Mouse (Mus musculus) embryonic facial prominence, embryonic 14.5 days (tissue): ENCODE results near the gene Gsta3. TPM values are rescaled to one million over a fixed set of nuclear protein-coding genes. Genes with fewer than 3 reads are reported as not detected.

ENCODE experiments used
- ATAC-seq: fragments of 200-750 bp; cut with Nextera tagmentation; 2 replicates; pipeline ENCODE4 v1.8.0; 2017; ENCODE audit warnings: low read depth, moderate number of reproducible peaks, moderate TSS enrichment
- DNase-seq: peaks from one replicate; pipeline ENCODE4 v3.0.0-alpha.2; 2015; ENCODE audit warnings: low spot score
- H3K27ac ChIP-seq: fragments of 300-500 bp; sonication (generic); replicated peaks from 2 replicates; pipeline ENCODE4 v1.5.1; 2014; ENCODE audit warnings: low read depth, mild to moderate bottlenecking, low read length, moderate library complexity
- H3K27me3 ChIP-seq: fragments of 300-500 bp; sonication (generic); replicated peaks from 2 replicates; pipeline ENCODE4 v1.6.1; 2014; ENCODE audit warnings: low read length; ENCODE audit not compliant: control insufficient read depth, insufficient read depth
- H3K36me3 ChIP-seq: fragments of 300-500 bp; sonication (generic); 2 replicates; pipeline ENCODE4 v1.6.1; 2014; ENCODE audit warnings: low read length, mixed read lengths; ENCODE audit not compliant: control insufficient read depth, insufficient read depth
- H3K4me1 ChIP-seq: fragments of 300-500 bp; sonication (generic); 2 replicates; pipeline ENCODE4 v1.6.1; 2014; ENCODE audit warnings: antibody characterized with exemption, low read length; ENCODE audit not compliant: control insufficient read depth, insufficient read depth
- H3K4me2 ChIP-seq: fragments of 300-500 bp; sonication (generic); 2 replicates; pipeline ENCODE4 v1.6.1; 2014; ENCODE audit warnings: low read depth, mild to moderate bottlenecking, low read length, moderate library complexity, mixed read lengths
- H3K4me3 ChIP-seq: fragments of 300-500 bp; sonication (generic); 2 replicates; pipeline ENCODE4 v1.5.1; 2014; ENCODE audit warnings: low read depth, mild to moderate bottlenecking, low read length
- H3K9ac ChIP-seq: fragments of 300-500 bp; sonication (generic); 2 replicates; pipeline ENCODE4 v1.6.1; 2014; ENCODE audit warnings: low read depth, mild to moderate bottlenecking, low read length, moderate library complexity, mixed read lengths
- H3K9me3 ChIP-seq: fragments of 300-500 bp; sonication (generic); 2 replicates; pipeline ENCODE4 v1.6.1; 2016; ENCODE audit warnings: low read length; ENCODE audit not compliant: control insufficient read depth
- WGBS: fragments of 180-500 bp; shearing (Covaris S2); extraction: QIAGEN DNeasy Blood & Tissue Kit; methylation state at CpG from one replicate; pipeline ENCODE4 v1.1.7; 2014; 5-methylcytosine and 5-hydroxymethylcytosine counted together
- polyA plus RNA-seq: library from polyadenylated mRNA; unstranded; fragments of >200 nt; fragmentation: Nextera tagmentation; extraction: Ambion mirVana; gene quantifications from 2 replicates; pipeline ENCODE4 v1.2.1, GENCODE M21; 2014

Gsta3 gene
- polyA plus RNA-seq, 1 experiment from 2014 or later, result 4.4 TPM

DNA sequence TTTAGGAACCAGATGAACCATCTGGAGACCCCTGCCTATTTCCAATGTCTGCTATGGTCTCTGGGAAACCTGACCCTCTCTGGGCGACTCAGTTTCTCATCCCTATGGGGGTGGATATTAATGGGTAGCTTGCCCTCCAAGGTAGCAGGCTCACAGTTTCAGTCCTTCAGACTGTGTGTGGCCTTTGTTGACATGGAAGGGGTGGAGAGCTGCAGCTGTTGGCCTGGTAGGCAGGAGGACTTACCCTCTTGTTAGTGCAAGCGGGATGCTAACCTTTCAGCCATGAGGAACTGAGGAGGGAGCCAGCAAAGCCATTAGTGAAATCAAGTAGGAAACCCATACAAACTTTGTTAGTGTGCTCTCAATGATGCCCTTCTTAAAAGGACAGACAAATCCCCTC, 10.0 kb upstream of the Gsta3 start:
- H3K9ac ChIP-seq, result no peak overlapping the region
- no peaks in the 10 kb centered on the region for H3K9me3 ChIP-seq
- H3K36me3 ChIP-seq, result no peaks in the 10 kb centered on the region
- H3K4me1 ChIP-seq, result peaks cover 3% of the 10 kb centered on the region; the same call in 1 of the 2 replicates
- no peak for ATAC-seq
- DNase-seq, result no peak
- no peak overlapping the region for H3K27ac ChIP-seq
- H3K4me2 ChIP-seq, result no peak overlapping the region
- H3K4me3 ChIP-seq, result no peak overlapping the region
- no peaks in the 10 kb centered on the region for H3K27me3 ChIP-seq
- 85% methylated on average over 2 of the region's 2 CpGs for WGBS

DNA sequence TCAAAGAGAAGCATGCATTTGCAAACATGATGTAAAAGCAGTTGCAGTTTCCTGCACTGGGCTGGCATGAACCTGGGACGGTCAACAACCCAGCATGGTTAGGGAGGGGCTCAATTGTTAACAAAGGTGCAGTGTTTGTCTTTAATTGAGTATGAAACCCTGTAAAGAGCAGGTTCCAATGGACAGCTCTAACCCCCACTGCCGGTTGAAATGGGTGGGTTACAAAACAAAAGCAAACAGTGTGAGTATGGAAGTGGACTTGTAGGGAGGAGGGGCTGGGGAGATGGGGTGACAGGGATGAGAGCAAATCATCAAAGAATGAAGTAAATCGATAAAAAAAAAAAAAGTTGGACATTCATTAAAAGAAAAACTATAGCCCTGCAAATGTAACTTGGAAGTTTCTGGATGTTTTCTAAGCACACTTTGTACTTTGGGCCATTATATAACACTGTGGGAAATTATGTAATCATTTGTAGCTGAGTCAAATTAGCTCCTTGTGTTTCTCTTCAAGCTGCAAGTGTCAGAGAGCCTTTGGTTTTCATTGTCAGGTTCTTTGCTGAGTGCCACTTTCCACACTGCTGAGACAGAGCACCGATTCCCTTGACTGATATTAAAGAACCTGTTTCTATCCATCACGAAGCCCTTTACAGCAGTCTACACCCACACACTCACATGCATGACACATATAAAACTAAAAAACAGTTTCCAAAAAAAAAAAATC, 8.5 kb upstream of the Gsta3 start:
- H3K36me3 ChIP-seq, result no peaks in the 10 kb centered on the region
- DNase-seq, result no peak
- no peaks in the 10 kb centered on the region for H3K9me3 ChIP-seq
- no peak overlapping the region for H3K4me2 ChIP-seq
- peak overlapping the region; percentile 13; the same call in 1 of the 2 replicates for H3K27ac ChIP-seq
- 39% methylated on average over 5 of the region's 5 CpGs for WGBS
- H3K4me1 ChIP-seq, result peaks cover 3% of the 10 kb centered on the region; the same call in 1 of the 2 replicates
- no peak for ATAC-seq
- no peaks in the 10 kb centered on the region for H3K27me3 ChIP-seq
- H3K4me3 ChIP-seq, result no peak overlapping the region
- H3K9ac ChIP-seq, result no peak overlapping the region

DNA sequence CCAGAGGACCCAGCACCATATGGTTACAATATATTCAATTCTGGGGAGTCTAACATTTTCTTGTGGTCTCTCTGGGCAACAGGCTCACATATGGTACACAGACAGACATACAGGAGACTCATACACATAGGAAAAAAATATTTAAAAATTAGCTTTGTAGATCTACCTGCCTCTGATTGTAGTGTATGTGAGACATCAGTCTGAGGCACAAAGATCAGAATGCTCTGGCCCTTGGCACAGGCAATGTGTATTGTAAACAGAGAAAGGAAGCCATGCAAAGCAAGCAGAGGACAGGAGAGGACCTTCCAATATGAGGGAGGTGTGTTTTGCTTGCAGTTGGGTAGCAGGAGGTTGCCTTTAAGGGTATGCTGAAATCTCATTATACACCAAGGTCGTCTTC, 7.9 kb upstream of the Gsta3 start:
- peak overlapping the region; percentile 13; the same call in 1 of the 2 replicates for H3K27ac ChIP-seq
- DNase-seq, result peak; percentile 33
- no peaks in the 10 kb centered on the region for H3K9me3 ChIP-seq
- no peak overlapping the region for H3K4me2 ChIP-seq
- H3K36me3 ChIP-seq, result no peaks in the 10 kb centered on the region
- 44% methylated on average over 1 of the region's 1 CpGs for WGBS
- ATAC-seq, result peak; percentile 12; the same call in 1 of the 2 replicates
- H3K27me3 ChIP-seq, result no peaks in the 10 kb centered on the region
- H3K9ac ChIP-seq, result no peak overlapping the region
- H3K4me3 ChIP-seq, result no peak overlapping the region
- H3K4me1 ChIP-seq, result peaks cover 3% of the 10 kb centered on the region; the same call in 1 of the 2 replicates

DNA sequence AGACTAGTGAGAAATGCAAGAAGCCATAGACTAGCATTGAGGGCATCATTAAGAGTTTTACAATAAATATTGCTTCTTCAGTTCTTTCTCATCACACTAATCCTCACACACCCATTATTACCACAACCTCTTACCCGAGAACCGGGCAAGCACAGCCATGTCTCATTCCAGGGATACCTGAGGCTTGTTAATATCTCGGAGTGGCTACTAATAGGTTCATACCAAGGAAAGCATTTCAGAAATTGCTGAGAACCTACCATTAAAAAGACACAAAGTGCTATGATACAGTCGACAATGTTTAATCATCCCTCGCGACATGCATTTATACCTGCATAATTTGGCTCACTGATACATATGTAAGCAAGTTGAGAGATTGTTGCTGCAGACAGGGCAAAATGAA, 5.0 kb upstream of the Gsta3 start:
- Histone ChIP-seq H3K27me3 (no peaks in the 10 kb centered on the region), H3K4me1 (peaks cover 3% of the 10 kb centered on the region; the same call in 1 of the 2 replicates), H3K27ac (no peak overlapping the region), H3K9me3 (no peaks in the 10 kb centered on the region), H3K4me3 (no peak overlapping the region), H3K4me2 (no peak overlapping the region), H3K36me3 (no peaks in the 10 kb centered on the region), H3K9ac (no peak overlapping the region)
- WGBS, result 88% methylated on average over 6 of the region's 6 CpGs
- DNase-seq, result no peak
- no peak for ATAC-seq

DNA sequence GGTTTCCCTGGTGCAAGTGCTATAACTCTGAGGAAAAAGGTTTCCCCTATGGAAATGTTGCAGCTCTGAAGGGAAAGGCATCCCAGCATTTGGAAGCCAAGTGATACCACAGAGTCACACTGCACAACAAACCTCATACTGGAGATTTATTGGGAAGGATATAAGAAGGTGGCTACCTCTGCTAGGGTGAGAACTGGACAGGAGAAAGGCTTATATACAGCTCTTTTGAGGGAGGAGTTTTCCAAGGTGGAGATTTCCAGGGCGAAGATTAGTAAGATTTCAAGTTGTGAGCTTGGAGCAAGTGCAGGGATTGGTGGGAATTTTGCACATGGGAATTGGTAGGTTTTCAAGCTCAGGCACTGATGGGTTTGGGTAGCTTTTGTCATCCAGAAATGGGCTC, 707 bp downstream of the Gsta3 start:
- no peaks in the 10 kb centered on the region for H3K36me3 ChIP-seq
- no peaks in the 10 kb centered on the region for H3K9me3 ChIP-seq
- H3K27me3 ChIP-seq, result no peaks in the 10 kb centered on the region
- H3K4me1 ChIP-seq, result no peaks in the 10 kb centered on the region
- no peak overlapping the region for H3K4me2 ChIP-seq
- H3K4me3 ChIP-seq, result no peak overlapping the region
- no peak overlapping the region for H3K27ac ChIP-seq
- no peak overlapping the region for H3K9ac ChIP-seq
- WGBS, result 96% methylated on average over 1 of the region's 1 CpGs
- no peak for ATAC-seq
- no peak for DNase-seq

DNA sequence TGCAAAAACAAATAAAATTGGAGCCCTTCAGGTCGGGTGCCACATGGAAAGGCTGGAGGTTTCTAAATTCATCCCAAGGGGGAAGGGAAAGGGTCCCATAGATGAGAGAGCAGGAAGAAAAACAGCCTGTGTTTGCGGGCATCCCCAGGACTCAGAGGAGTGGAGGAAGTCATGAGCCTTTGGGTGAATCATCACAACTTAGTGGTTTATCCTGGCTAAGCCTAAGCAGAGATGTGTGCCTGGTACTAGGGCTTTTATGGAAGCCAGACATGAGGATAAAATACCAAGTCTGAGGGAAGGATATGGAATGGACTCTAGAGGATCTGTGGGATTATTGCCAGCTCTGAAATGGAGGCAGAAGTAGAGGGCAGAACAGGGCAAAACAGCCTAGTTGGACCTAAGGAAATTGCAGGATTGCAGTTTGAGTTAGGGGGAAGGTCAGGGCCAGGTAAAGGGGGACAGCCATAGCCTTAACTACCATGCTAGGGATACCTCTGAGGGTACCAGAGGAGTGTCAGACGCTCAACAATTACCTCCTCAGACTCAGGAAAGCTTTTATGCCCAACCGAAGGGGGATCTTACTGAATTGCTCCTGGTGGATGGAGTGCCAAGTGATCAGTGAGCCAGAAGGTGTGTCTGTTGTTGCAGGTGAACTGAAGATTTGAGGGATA, 4.0 kb downstream of the Gsta3 start:
- no peak for ATAC-seq
- WGBS, result 70% methylated on average over 4 of the region's 4 CpGs
- H3K36me3 ChIP-seq, result no peaks in the 10 kb centered on the region

DNA sequence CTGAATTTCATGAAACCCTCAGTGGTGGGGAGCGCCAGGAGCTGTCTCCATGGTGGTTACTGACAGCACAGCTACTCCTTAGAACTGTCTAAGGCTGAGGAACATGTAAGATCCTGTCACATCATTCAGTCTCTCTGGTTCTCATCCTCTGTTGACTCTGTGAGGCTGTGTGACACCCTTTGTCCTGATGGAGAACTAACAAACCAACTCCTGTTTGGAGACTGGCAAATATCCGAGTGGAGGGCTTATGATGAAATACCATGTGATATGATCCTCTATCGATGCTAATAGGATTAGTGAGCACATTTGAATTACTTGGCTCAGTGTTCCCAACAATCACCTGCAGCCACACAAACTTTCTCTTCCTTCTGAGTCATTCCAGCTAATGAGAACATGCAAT, 5.7 kb downstream of the Gsta3 start:
- ATAC-seq (no peak; the same call in 1 of the 2 replicates), DNase-seq (peak; percentile 27)

More for the DNA sequence above, 4.0 kb downstream of the Gsta3 start:
- DNase-seq, result no peak
- Histone ChIP-seq H3K9me3 (no peaks in the 10 kb centered on the region), H3K27ac (no peak overlapping the region), H3K4me1 (no peaks in the 10 kb centered on the region), H3K4me2 (no peak overlapping the region), H3K9ac (no peak overlapping the region), H3K27me3 (no peaks in the 10 kb centered on the region), H3K4me3 (no peak overlapping the region)

DNA sequence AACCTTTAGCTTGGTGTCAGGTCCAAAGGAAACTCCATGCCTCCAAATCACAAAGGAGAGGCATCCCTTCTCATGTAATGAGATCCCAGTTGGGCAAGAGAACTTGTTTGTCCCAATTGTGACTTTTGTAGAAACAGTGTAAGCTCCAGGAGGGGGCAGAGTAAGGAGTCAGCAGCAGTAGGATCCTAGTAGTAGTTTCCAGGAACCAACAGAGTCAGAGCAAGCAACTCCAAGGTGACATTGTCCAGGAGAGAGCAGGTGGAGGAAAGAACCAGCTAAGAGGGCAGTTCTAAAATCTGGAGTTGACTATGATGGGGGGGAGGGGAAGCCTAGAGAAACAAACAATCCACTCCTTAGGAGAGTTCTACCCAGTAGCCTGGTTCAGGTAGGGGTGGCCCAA, 7.5 kb downstream of the Gsta3 start:
- ATAC-seq, result no peak
- H3K36me3 ChIP-seq, result no peaks in the 10 kb centered on the region
- no peak overlapping the region for H3K4me2 ChIP-seq

More for the DNA sequence above, 5.7 kb downstream of the Gsta3 start:
- H3K4me2 ChIP-seq, result no peak overlapping the region
- H3K27ac ChIP-seq, result no peak overlapping the region
- H3K9me3 ChIP-seq, result no peaks in the 10 kb centered on the region
- WGBS, result 60% methylated on average over 3 of the region's 3 CpGs
- H3K4me1 ChIP-seq, result no peaks in the 10 kb centered on the region
- H3K4me3 ChIP-seq, result no peak overlapping the region
- H3K36me3 ChIP-seq, result no peaks in the 10 kb centered on the region
- H3K27me3 ChIP-seq, result no peaks in the 10 kb centered on the region
- no peak overlapping the region for H3K9ac ChIP-seq

More for the DNA sequence above, 7.5 kb downstream of the Gsta3 start:
- Histone ChIP-seq H3K4me1 (no peaks in the 10 kb centered on the region), H3K4me3 (no peak overlapping the region), H3K9ac (no peak overlapping the region), H3K9me3 (no peaks in the 10 kb centered on the region), H3K27ac (no peak overlapping the region), H3K27me3 (no peaks in the 10 kb centered on the region)
- no peak for DNase-seq
